Mouse (Mus musculus): ENCODE results near the gene Mgat4e.

DNA sequence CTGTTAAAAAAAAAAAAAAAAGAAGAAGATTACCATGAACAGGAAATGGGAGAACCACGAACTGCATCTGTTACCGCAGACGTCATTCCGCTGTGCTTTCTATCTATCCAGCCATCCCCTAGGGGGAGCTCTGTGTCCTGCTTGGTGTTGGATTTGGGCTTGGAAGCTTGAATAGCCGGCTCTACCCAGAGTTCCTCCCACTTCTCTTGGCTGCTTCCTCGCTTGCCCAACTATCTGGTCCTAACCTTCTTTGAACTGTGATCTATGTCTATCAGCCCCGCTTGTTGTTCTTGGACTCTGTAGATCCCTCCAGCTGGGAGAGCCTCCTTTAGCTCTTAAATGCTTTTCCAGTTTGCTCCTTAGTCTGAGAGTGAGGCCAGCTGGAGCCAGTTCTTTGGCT, 30.8 kb downstream of the Mgat4e start:
- TF ChIP-seq POLR2A (IDR thresholded peaks at IDR 0.05; ENCODE audit: insufficient read length, low read depth), result no peak
- no peak for TF ChIP-seq USF1 (IDR thresholded peaks at IDR 0.05; ENCODE audit: low read depth)
- TF ChIP-seq POLR2AphosphoS2 (IDR thresholded peaks at IDR 0.05; ENCODE audit: insufficient read length, low read depth), result no peak
- TF ChIP-seq MAX (IDR thresholded peaks at IDR 0.05; ENCODE audit: low read depth), result no peak
- no peak for TF ChIP-seq TCF12 (IDR thresholded peaks at IDR 0.05; ENCODE audit: insufficient read depth, poor library complexity, severe bottlenecking)
- TF ChIP-seq TCF3 (IDR thresholded peaks at IDR 0.05; ENCODE audit: insufficient read length, low read depth), result no peak
- TF ChIP-seq MYOG (IDR thresholded peaks at IDR 0.05; ENCODE audit: control insufficient read depth in 1 of 3, insufficient read depth in 1 of 3, insufficient read length in 2 of 3, low read depth in 2 of 3), result no peak
- TF ChIP-seq CEBPB (IDR thresholded peaks at IDR 0.05; ENCODE audit: insufficient read depth, poor library complexity, severe bottlenecking), result no peak

All from myocyte (in vitro differentiated cells).